Mouse (Mus musculus) mesoderm, embryonic 11.5 days (tissue): ENCODE results near the gene Zfp770.

ENCODE experiments used
- DNase-seq: peaks from one replicate; pipeline ENCODE4 v3.0.0-alpha.2; 2012; ENCODE audit warnings: low read depth, low spot score

Zfp770 gene

GRCm38 (mm10) chr2:114144915-114145314 is 56.4 kb downstream of the Zfp770 start:
- DNase-seq = no peak

GRCm38 (mm10) chr2:114143842-114144241 is 57.4 kb downstream of the Zfp770 start:
- DNase-seq = no peak
